Mouse (Mus musculus) limb, embryonic 15.5 days (tissue): ENCODE results near the gene Tcp11. TPM values are rescaled to one million over a fixed set of nuclear protein-coding genes. Genes with fewer than 3 reads are reported as not detected.

ENCODE experiments used
- ATAC-seq: fragments of 200-750 bp; cut with Nextera tagmentation; 2 replicates; pipeline ENCODE4 v1.8.0; 2017; ENCODE audit warnings: low read depth, moderate TSS enrichment; ENCODE audit not compliant: insufficient number of reproducible peaks, low FRiP score, low TSS enrichment
- H3K27ac ChIP-seq: fragments of 300-500 bp; sonication (generic); 2 replicates; pipeline ENCODE4 v1.5.1; 2015; ENCODE audit warnings: moderate library complexity, mild to moderate bottlenecking, inconsistent platforms
- H3K27me3 ChIP-seq: fragments of 300-500 bp; sonication (generic); 2 replicates; pipeline ENCODE4 v1.6.1; 2015; ENCODE audit warnings: inconsistent platforms
- H3K36me3 ChIP-seq: fragments of 300-500 bp; sonication (generic); 2 replicates; pipeline ENCODE4 v1.6.1; 2015; ENCODE audit warnings: inconsistent platforms
- H3K4me1 ChIP-seq: fragments of 300-500 bp; sonication (generic); 2 replicates; pipeline ENCODE4 v1.6.1; 2015; ENCODE audit warnings: inconsistent platforms
- H3K4me2 ChIP-seq: fragments of 300-500 bp; sonication (generic); 2 replicates; pipeline ENCODE4 v1.6.1; 2015; ENCODE audit warnings: mild to moderate bottlenecking, inconsistent platforms
- H3K4me3 ChIP-seq: fragments of 300-500 bp; sonication (generic); 2 replicates; pipeline ENCODE4 v1.5.1; 2015; ENCODE audit warnings: mild to moderate bottlenecking, inconsistent platforms
- H3K9ac ChIP-seq: fragments of 300-500 bp; sonication (generic); 2 replicates; pipeline ENCODE4 v1.6.1; 2015; ENCODE audit warnings: inconsistent platforms
- H3K9me3 ChIP-seq: fragments of 300-500 bp; sonication (generic); 2 replicates; pipeline ENCODE4 v1.6.1; 2016; ENCODE audit warnings: inconsistent platforms
- WGBS: fragments of 180-500 bp; shearing (Covaris S2); methylation state at CpG from one replicate; pipeline ENCODE4 v1.1.7; 2015; 5-methylcytosine and 5-hydroxymethylcytosine counted together
- polyA plus RNA-seq: library from polyadenylated mRNA; unstranded; fragments of >200 nt; fragmentation: Nextera tagmentation; extraction: Ambion mirVana; gene quantifications from 2 replicates; pipeline ENCODE4 v1.2.1, GENCODE M21; 2015

Tcp11 gene
- polyA plus RNA-seq, 1 experiment from 2014 or later, result 1.5 TPM

DNA sequence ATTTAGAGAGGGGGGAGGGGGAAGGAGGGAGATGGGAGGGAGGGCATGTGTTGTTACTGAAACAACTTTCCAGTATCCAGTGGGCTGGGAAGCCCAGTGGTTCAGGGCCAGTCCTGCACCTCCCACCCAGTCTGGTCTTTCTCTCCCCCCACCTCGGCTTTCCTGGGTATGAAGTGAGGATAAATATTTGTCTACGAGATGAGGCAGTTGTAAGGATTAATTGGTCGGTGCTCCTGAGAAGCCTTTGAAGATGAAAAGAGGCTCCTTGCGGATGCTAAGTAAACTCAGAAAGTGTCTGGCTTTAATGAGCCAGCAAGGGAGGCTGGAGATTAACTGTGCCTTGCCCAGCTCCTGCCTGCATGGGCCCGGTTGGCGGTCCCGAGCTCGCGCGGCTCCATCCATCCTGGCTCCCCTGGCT, 21.5 kb upstream of the Tcp11 start:
- Histone ChIP-seq H3K36me3 (no peaks in the 10 kb centered on the region), H3K9ac (no peak overlapping the region), H3K4me1 (peaks cover 42% of the 10 kb centered on the region), H3K27ac (0 out of 2 replicates have a peak overlapping the region, but pooled peaks have one; percentile 17), H3K4me3 (no peak overlapping the region), H3K4me2 (no peak overlapping the region), H3K27me3 (no peaks in the 10 kb centered on the region), H3K9me3 (no peaks in the 10 kb centered on the region)
- no peak for ATAC-seq
- 28% methylated on average over 10 of the region's 10 CpGs for WGBS

DNA sequence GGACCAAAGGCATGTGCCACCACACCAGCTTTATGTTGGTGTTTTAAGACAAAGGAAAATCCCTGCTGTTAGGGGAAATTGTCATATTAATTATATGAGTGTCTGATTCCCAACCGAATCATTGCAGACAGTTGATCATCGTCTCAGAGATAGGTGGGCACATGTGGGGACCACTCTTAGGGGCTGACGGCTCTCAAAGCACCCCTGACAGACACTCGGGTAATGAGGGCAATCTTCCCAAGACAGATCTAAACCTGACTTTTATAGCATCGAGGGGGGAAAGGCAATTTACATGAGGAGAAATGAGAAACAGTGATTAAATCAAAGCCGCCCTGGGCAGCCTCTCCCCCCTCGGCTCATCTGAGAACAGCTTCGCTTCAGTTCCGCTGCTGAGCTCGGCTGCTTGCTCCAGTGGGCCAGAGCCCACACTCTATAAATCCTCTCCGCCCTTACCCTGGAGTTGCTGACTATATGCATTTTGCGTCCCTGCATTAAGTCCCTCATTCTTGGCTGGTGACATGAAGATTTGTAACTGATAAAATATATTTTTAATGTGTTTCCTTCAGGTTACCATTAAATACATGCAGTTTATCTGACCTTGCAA, 20.9 kb upstream of the Tcp11 start:
- no peaks in the 10 kb centered on the region for H3K9me3 ChIP-seq
- 16% methylated on average over 12 of the region's 12 CpGs for WGBS
- no peaks in the 10 kb centered on the region for H3K36me3 ChIP-seq
- H3K27me3 ChIP-seq, result no peaks in the 10 kb centered on the region
- no peak overlapping the region for H3K4me2 ChIP-seq
- no peak overlapping the region for H3K4me3 ChIP-seq
- H3K27ac ChIP-seq, result peak overlapping the region; percentile 51
- H3K4me1 ChIP-seq, result peaks cover 45% of the 10 kb centered on the region
- H3K9ac ChIP-seq, result no peak overlapping the region
- ATAC-seq, result no peak

DNA sequence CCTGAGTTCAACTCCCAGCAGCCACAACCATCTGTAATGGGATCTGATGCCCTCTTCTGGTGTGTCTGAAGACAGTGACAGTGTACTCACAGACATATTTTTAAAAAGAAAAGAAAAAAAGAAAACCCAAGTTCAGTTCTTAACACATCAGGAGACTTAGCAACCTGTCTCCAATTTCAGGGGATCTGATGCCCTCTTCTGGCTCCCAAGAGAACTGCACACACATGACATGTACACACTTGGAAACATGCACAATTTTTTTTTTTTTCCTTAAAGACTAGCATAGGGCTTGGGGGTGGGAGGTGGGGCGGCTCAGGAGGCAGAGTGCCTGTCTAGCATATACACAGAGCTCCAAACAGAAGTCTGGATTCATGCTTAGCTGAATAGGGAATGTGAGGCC, 20.2 kb upstream of the Tcp11 start:
- Histone ChIP-seq H3K9ac (no peak overlapping the region), H3K27me3 (no peaks in the 10 kb centered on the region), H3K9me3 (no peaks in the 10 kb centered on the region), H3K4me3 (no peak overlapping the region), H3K4me1 (peaks cover 46% of the 10 kb centered on the region), H3K27ac (no peak overlapping the region), H3K36me3 (no peaks in the 10 kb centered on the region), H3K4me2 (no peak overlapping the region)
- WGBS, result 87% methylated on average over 1 of the region's 1 CpGs
- no peak for ATAC-seq

DNA sequence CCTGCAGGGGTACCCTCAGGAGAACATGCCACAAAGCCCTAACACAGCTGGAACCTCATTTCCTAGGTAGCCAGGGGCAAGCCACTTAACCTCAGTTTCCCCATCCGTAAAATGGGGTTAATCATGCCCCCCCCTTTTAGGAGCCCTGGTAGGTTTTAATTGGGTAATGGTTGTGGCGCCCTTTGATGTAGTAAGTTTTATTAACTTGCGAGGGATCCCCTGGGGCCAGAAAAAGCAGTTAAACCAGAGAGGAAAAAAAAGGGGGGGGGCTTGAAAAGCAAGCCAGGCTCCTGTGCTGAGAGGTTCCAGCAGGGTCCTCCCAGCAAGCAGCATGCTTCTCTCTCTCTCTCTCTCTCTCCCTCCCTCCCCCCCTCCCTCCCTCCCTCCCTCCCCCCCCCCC, 18.6 kb upstream of the Tcp11 start:
- Histone ChIP-seq H3K4me1 (peaks cover 43% of the 10 kb centered on the region), H3K4me2 (0 out of 2 replicates have a peak overlapping the region, but pooled peaks have one; percentile 6), H3K27me3 (no peaks in the 10 kb centered on the region), H3K27ac (peak overlapping the region; percentile 54; the same call in 1 of the 2 replicates), H3K9ac (no peak overlapping the region), H3K9me3 (no peaks in the 10 kb centered on the region), H3K4me3 (no peak overlapping the region), H3K36me3 (no peaks in the 10 kb centered on the region)
- no peak for ATAC-seq
- 3% methylated on average over 3 of the region's 3 CpGs for WGBS

DNA sequence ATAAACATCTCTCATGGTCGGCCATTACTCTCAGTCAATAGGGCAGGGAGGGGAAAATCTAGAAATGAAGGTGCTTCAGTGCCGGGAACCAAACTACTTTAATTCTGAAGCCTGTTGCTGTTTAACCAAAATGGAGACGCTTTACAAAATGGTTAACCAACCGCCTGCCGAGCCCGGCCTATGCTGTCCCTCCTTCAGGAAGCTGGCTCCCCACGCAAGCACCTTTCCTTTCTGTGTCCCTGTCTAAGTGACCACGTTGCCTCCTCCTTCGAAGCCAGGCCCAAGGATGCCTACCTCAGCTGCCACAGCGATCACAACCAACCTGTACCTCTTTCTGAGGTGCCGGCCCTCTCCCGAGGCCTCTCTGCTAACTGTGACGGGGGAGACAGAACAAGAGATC, 16.9 kb upstream of the Tcp11 start:
- H3K27me3 ChIP-seq, result no peaks in the 10 kb centered on the region

DNA sequence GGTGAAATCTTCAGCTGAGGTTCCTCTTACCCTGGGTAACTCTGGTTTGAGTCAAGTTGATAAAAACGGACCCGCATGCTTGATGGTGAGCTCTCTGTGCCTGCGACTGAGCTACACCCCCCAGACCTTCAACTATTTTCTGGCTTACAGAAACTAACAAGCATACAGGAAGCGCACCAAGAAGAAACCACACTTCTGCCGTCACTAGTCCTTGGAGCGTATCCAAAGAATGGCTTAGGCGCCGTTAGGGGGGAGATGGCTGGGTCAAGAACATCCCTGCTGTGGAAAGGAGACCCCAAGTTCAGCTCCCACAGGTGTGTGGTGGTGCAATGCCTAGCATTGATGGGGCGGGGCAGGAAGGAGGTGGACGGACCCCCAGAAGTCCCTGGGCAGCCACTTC, 16.0 kb upstream of the Tcp11 start:
- Histone ChIP-seq H3K4me3 (no peak overlapping the region), H3K27ac (no peak overlapping the region), H3K27me3 (no peaks in the 10 kb centered on the region), H3K4me1 (peaks cover 26% of the 10 kb centered on the region), H3K4me2 (no peak overlapping the region), H3K9me3 (no peaks in the 10 kb centered on the region), H3K36me3 (no peaks in the 10 kb centered on the region), H3K9ac (no peak overlapping the region)
- 69% methylated on average over 10 of the region's 10 CpGs for WGBS
- no peak for ATAC-seq

More for the DNA sequence above, 16.9 kb upstream of the Tcp11 start:
- Histone ChIP-seq H3K36me3 (no peaks in the 10 kb centered on the region), H3K4me2 (no peak overlapping the region), H3K27ac (no peak overlapping the region), H3K4me3 (no peak overlapping the region), H3K4me1 (peaks cover 35% of the 10 kb centered on the region), H3K9me3 (no peaks in the 10 kb centered on the region), H3K9ac (no peak overlapping the region)
- 81% methylated on average over 13 of the region's 13 CpGs for WGBS
- no peak for ATAC-seq

DNA sequence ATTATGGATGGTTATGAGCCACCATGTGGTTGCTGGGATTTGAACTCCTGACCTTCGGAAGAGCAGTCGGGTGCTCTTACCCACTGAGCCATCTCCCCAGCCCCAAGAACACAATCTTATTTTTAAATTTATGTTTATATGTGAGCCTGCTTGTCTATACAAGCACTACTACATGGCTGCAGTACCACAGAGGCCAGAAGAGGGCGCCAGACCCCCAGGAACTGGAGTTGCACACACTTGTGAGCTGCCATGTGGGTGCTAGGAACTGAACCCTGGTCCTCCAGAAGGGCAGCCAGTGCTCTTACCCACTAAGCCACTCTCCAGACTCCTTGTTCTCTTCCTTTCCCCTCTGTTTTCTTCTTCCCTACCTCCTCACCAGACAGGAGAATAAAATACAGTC, 13.4 kb upstream of the Tcp11 start:
- Histone ChIP-seq H3K4me2 (no peak overlapping the region), H3K36me3 (no peaks in the 10 kb centered on the region), H3K4me1 (peaks cover 16% of the 10 kb centered on the region), H3K27ac (no peak overlapping the region), H3K9me3 (no peaks in the 10 kb centered on the region), H3K27me3 (no peaks in the 10 kb centered on the region), H3K4me3 (no peak overlapping the region), H3K9ac (no peak overlapping the region)
- WGBS, result 75% methylated on average over 3 of the region's 3 CpGs
- ATAC-seq, result no peak

DNA sequence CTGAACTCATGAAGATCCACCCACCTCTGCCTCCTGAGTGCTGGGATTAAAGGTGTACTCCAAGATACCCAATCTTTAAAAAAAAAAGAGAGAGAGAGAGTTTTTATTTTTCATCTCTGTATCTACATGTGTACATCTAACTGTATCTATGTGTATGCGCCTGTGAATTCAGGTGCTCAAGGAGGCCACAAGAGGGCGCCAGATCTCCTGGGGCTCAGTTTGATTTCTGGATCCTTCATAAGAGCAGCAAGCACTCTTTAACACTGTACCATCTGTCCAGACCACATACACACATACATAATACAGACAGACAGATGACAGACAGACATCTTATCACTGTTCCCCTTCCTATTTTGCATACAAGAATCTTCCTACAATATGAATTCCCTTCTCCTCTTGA, 11.9 kb upstream of the Tcp11 start:
- H3K9ac ChIP-seq, result no peak overlapping the region
- H3K9me3 ChIP-seq, result no peaks in the 10 kb centered on the region
- 91% methylated on average over 2 of the region's 2 CpGs for WGBS
- H3K36me3 ChIP-seq, result no peaks in the 10 kb centered on the region
- peaks cover 5% of the 10 kb centered on the region; the same call in 1 of the 2 replicates for H3K4me1 ChIP-seq
- H3K4me3 ChIP-seq, result no peak overlapping the region
- no peaks in the 10 kb centered on the region for H3K27me3 ChIP-seq
- no peak overlapping the region for H3K4me2 ChIP-seq
- no peak for ATAC-seq
- H3K27ac ChIP-seq, result no peak overlapping the region

DNA sequence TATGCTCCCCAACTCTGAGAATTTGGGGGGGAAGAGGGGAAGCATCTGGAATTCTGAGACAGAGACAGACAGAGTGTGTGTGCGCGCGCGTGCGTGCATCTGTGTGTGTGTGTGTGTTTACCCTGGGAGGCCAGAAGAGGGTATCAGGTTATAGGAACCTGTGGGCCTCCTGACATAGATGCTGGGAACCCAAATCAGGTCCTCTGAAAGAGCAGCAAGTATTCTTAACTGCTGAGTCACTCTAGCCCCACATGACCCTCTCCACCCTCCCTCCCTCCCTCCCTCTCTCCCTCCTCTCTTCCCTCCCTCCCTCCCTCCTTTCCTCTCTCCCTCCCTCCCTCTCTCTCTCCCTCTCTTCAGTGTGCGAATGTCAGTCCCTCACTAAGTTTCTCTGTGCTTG, 8.3 kb upstream of the Tcp11 start:
- no peak for ATAC-seq
- H3K27ac ChIP-seq, result no peak overlapping the region
- 95% methylated on average over 5 of the region's 6 CpGs for WGBS

DNA sequence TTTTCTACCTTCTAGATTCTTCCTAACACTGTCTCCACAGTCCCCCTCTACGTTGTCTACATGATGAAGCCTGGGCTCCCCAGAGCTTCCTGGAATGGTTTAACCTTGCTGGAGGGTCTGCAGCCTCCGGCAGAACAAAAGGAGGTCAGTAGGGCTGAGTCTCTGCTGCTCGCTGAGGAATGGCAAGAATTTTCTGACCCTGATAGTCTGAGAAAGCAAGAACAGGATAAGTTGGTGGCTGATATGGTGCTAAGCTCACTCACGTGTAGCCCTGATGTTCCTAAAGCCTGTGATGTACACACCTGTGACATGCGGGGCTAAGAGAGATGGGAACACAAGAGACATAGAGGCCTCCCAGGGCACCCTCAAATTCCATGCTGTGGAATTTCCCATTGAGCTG, 7.0 kb upstream of the Tcp11 start:
- Histone ChIP-seq H3K4me2 (no peak overlapping the region), H3K27ac (no peak overlapping the region), H3K27me3 (0 out of 2 replicates have a peak, but pooled peaks cover 5% of the 10 kb centered on the region), H3K9ac (no peak overlapping the region), H3K9me3 (no peaks in the 10 kb centered on the region), H3K4me3 (no peak overlapping the region), H3K4me1 (peaks cover 5% of the 10 kb centered on the region; the same call in 1 of the 2 replicates), H3K36me3 (no peaks in the 10 kb centered on the region)
- ATAC-seq, result no peak
- WGBS, result 31% methylated on average over 5 of the region's 5 CpGs

More for the DNA sequence above, 8.3 kb upstream of the Tcp11 start:
- Histone ChIP-seq H3K4me3 (no peak overlapping the region), H3K27me3 (0 out of 2 replicates have a peak, but pooled peaks cover 5% of the 10 kb centered on the region), H3K36me3 (no peaks in the 10 kb centered on the region), H3K4me2 (no peak overlapping the region), H3K9me3 (no peaks in the 10 kb centered on the region), H3K4me1 (peaks cover 5% of the 10 kb centered on the region; the same call in 1 of the 2 replicates), H3K9ac (no peak overlapping the region)

DNA sequence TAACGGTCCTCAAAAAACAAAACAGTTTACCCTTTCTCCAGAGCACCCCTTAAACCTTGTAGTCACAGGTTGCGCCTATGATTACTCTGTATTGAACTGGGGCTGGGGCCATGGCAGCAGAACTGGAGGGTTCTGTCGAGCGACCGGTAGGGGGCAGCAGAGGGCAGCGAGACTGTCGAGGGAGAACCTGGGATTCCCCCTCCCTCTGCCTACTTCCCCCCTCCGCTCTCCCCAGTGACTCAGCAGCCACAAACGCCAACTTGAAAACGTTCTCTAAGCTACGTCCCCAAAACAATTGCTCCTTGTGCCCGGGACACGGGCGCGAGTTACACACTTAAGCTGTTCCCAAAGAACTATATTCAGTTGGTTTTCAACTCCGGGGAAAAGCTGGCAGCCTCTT, 4.5 kb upstream of the Tcp11 start:
- no peaks in the 10 kb centered on the region for H3K9me3 ChIP-seq
- peaks cover 14% of the 10 kb centered on the region for H3K4me1 ChIP-seq
- under 1% methylated on average over 16 of the region's 16 CpGs for WGBS
- H3K4me3 ChIP-seq, result peak overlapping the region; percentile 23
- no peak overlapping the region for H3K9ac ChIP-seq
- H3K4me2 ChIP-seq, result peak overlapping the region; percentile 41
- 0 out of 2 replicates have a peak, but pooled peaks cover 5% of the 10 kb centered on the region for H3K27me3 ChIP-seq
- no peaks in the 10 kb centered on the region for H3K36me3 ChIP-seq
- no peak overlapping the region; the same call in 1 of the 2 replicates for H3K27ac ChIP-seq
- 0 out of 2 replicates have a peak, but pooled peaks have one; percentile 32 for ATAC-seq

DNA sequence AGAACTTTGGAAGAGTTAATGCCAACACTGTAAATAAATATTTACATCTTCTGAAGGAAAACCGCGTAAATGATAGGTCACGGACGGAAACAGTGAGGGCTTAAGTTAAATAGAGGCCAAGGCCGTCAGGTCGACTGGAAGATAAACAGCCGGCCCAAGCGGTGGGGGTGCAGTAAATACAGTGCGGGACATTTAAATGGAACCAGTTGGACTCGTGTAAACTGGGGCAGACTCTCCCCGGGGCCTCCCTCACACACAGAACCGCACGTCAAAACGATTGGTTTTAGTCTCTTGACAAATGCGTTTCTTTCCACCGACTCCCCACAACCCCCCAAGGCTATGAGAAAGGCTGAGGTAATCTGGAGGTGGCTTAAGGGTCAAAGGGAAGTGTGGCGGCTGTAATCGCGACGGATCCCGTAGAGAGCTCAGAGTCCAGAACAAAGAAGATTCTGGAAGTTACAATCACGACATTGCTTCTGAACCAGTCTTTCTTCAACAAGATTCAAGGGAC, 4.0 kb upstream of the Tcp11 start:
- Histone ChIP-seq H3K36me3 (no peaks in the 10 kb centered on the region), H3K9ac (no peak overlapping the region), H3K9me3 (no peaks in the 10 kb centered on the region), H3K27me3 (0 out of 2 replicates have a peak, but pooled peaks cover 5% of the 10 kb centered on the region), H3K4me2 (no peak overlapping the region), H3K4me3 (no peak overlapping the region), H3K27ac (no peak overlapping the region), H3K4me1 (peaks cover 16% of the 10 kb centered on the region)
- 24% methylated on average over 22 of the region's 22 CpGs for WGBS
- ATAC-seq, result no peak
